Mouse (Mus musculus) lung, postnatal 0 days (tissue): ENCODE results near the gene Lmna.

Experiments used
- CTCF ChIP-seq: IDR thresholded peaks from 2 replicates; pipeline ENCODE4 v1.5.1; 2016; ENCODE audit warnings: antibody characterized with exemption, mild to moderate bottlenecking
- EP300 ChIP-seq: IDR thresholded peaks from 2 replicates; pipeline ENCODE4 v1.6.1; 2016; ENCODE audit warnings: antibody characterized with exemption, mild to moderate bottlenecking, control low read depth

- no peak for TF ChIP-seq CTCF
- TF ChIP-seq EP300, result no peak
These were observed 40.3 kb downstream of the Lmna start for GRCm38 (mm10) chr3:88469466-88469865.
